Comparison of ENCODE assay signal across 9 mouse cellular contexts in genomic region chr19:6056696-6057095, GRCm38 (mm10). TPM values are rescaled to one million over a fixed set of nuclear protein-coding genes. Genes with fewer than 3 reads are reported as not detected.
DNase-seq lines count a peak whose midpoint lies in the region; ATAC-seq and TF ChIP-seq lines count a peak whose summit lies in the region.
"Had no signal": no experiment of that assay in that cellular context is flagged by ENCODE, and none has a peak within 500 bp of the region (broad histone marks: within the 10 kb centered on the region; RNA-seq: fewer than 3 reads in every experiment).

No protein-coding gene starts in this region.

- DNase-seq in heart, postnatal 25 days (ENCODE audit: low spot score) = no peak
- DNase-seq in spleen, adult 12 weeks (ENCODE audit: low spot score) = no peak
- no peak for DNase-seq in right cerebral cortex, postnatal 10 days (ENCODE audit: low spot score in 2 of 2)
- DNase-seq in kidney, postnatal 14 days = no peak
- DNase-seq: retina, postnatal 1 day had no signal

- peaks cover 70% of the 10 kb centered on the region for H3K79me2 ChIP-seq in macrophage (ENCODE audit: inconsistent target)

- intact Hi-C loops in heart, postnatal 25 days (cut with DNase I) = no loop called here

- H3K4me2 ChIP-seq in heart, embryonic 13.5 days = peak overlapping the region; percentile 87
- H3K4me2 ChIP-seq in heart, embryonic 16.5 days (ENCODE audit: low read depth, low read length) = peak overlapping the region; percentile 73

- H3K36me3 ChIP-seq in heart, embryonic 13.5 days = peaks cover 60% of the 10 kb centered on the region
- peaks cover 34% of the 10 kb centered on the region for H3K36me3 ChIP-seq in heart, embryonic 16.5 days (ENCODE audit: control insufficient read depth, insufficient read depth)
- H3K36me3 ChIP-seq in macrophage (ENCODE audit: inconsistent target) = peaks cover 41% of the 10 kb centered on the region

- peak overlapping the region; percentile 69 for H3K4me3 ChIP-seq in heart, embryonic 13.5 days
- H3K4me3 ChIP-seq in bone marrow, adult 2 months (replicated peaks; ENCODE audit: control insufficient read depth, low read depth, low read length) = peak overlapping the region; percentile 27
- H3K4me3 ChIP-seq in heart, embryonic 16.5 days (ENCODE audit: low read length) = peak overlapping the region; percentile 90
- peak overlapping the region; percentile 78 for H3K4me3 ChIP-seq in macrophage (ENCODE audit: inconsistent target)

- H3K27me3 ChIP-seq in heart, embryonic 13.5 days (replicated peaks) = no peaks in the 10 kb centered on the region
- H3K27me3 ChIP-seq in heart, embryonic 16.5 days (ENCODE audit: control insufficient read depth, insufficient read depth, low read length) = no peaks in the 10 kb centered on the region

- TF ChIP-seq CTCF in bone marrow, adult 2 months (IDR thresholded peaks at IDR 0.05; ENCODE audit: control insufficient read depth, insufficient read depth, low read length) = no peak

- no peak for TF ChIP-seq POLR2A in bone marrow, adult 2 months (IDR thresholded peaks at IDR 0.05; ENCODE audit: borderline replicate concordance, control insufficient read depth, low read depth, low read length)

- WGBS in heart, embryonic 13.5 days = 59% methylated on average over 4 of the region's 4 CpGs
- 47% methylated on average over 4 of the region's 4 CpGs for WGBS in bone marrow, adult 2 months
- 54% methylated on average over 4 of the region's 4 CpGs for WGBS in heart, embryonic 16.5 days
- WGBS in macrophage (ENCODE audit: missing documents) = 63% methylated on average over 4 of the region's 4 CpGs

- no peaks in the 10 kb centered on the region for H3K9me3 ChIP-seq in heart, embryonic 13.5 days
- no peaks in the 10 kb centered on the region for H3K9me3 ChIP-seq in heart, embryonic 16.5 days (replicated peaks; ENCODE audit: control insufficient read depth, low read length)

- peaks cover 35% of the 10 kb centered on the region for H3K4me1 ChIP-seq in heart, embryonic 13.5 days
- no peaks in the 10 kb centered on the region; the same call in 1 of the 2 replicates for H3K4me1 ChIP-seq in bone marrow, adult 2 months (ENCODE audit: control insufficient read depth, insufficient read depth, low read length)
- H3K4me1 ChIP-seq in heart, embryonic 16.5 days (ENCODE audit: control insufficient read depth, insufficient read depth, low read length) = peaks cover 19% of the 10 kb centered on the region

- ATAC-seq in heart, embryonic 13.5 days (ENCODE audit: extremely low read depth, insufficient number of reproducible peaks, low FRiP score, low TSS enrichment) = no peak
- no peak for ATAC-seq in heart, embryonic 16.5 days (replicated peaks; ENCODE audit: extremely low read depth, insufficient read depth, low FRiP score)

- H3K27ac ChIP-seq in heart, embryonic 13.5 days (replicated peaks) = no peak overlapping the region
- H3K27ac ChIP-seq in bone marrow, adult 2 months (ENCODE audit: control insufficient read depth, insufficient read depth, low read depth, low read length, poor library complexity) = no peak overlapping the region
- no peak overlapping the region for H3K27ac ChIP-seq in heart, embryonic 16.5 days (ENCODE audit: low read length)
- no peak overlapping the region; the same call in 1 of the 2 replicates for H3K27ac ChIP-seq in macrophage

- H3K9ac ChIP-seq in heart, embryonic 13.5 days = peak overlapping the region; percentile 95
- H3K9ac ChIP-seq in heart, embryonic 16.5 days (ENCODE audit: low read length) = peak overlapping the region; percentile 92

RNA-seq across cellular contexts. Expression of gene Mrpl49, which starts 0.9 kb away (rescaled TPM):
- 59.8 and 66.3 TPM in 2 replicates for polyA plus RNA-seq in heart, embryonic 13.5 days (2015; fragmentation: Nextera tagmentation; extraction: Ambion mirVana)
- total RNA-seq in heart, postnatal 25 days (2021) = 10 to 100 TPM; 39.0 to 39.2 TPM
- polyA plus RNA-seq in bone marrow, adult 2 months (2011; ENCODE audit: insufficient read depth, insufficient read length, low replicate concordance, missing spikeins) = 29.9 and 52.5 TPM in 2 replicates
- polyA plus RNA-seq in heart, embryonic 16.5 days (2015; fragmentation: Nextera tagmentation; extraction: Ambion mirVana) = 60.4 and 67.4 TPM in 2 replicates
- total RNA-seq in macrophage (2018; cell fraction: chromatin; rRNA removed) = 10 to 100 TPM in 14 of 26 experiments, 1 to 10 TPM in 12; 1.1 to 29.3 (median 12.0) TPM
- 10 to 100 TPM in 25 of 26 experiments, 1 to 10 TPM in 1; 10.0 to 29.0 (median 22.0) TPM for total RNA-seq in macrophage (2018; cell fraction: cytosol; rRNA removed)
- total RNA-seq in macrophage (2018; cell fraction: nucleus; rRNA removed) = 10 to 100 TPM in 14 of 26 experiments, 1 to 10 TPM in 12; 3.0 to 31.2 (median 10.1) TPM
- 21.9 to 37.4 TPM (median 33.3 TPM) in 3 replicates for polyA plus RNA-seq in macrophage (2018)

RNA-seq across cellular contexts. Expression of gene Fau, which starts 0.9 kb away (rescaled TPM):
- polyA plus RNA-seq in heart, embryonic 13.5 days (2015; fragmentation: Nextera tagmentation; extraction: Ambion mirVana) = 467 and 540 TPM in 2 replicates
- total RNA-seq in heart, postnatal 25 days (2021) = 100 to 1,000 TPM; 499 to 563 TPM
- polyA plus RNA-seq in bone marrow, adult 2 months (2011; ENCODE audit: insufficient read depth, insufficient read length, low replicate concordance, missing spikeins) = 2,232 and 4,155 TPM in 2 replicates
- 354 and 453 TPM in 2 replicates for polyA plus RNA-seq in heart, embryonic 16.5 days (2015; fragmentation: Nextera tagmentation; extraction: Ambion mirVana)
- 100 to 1,000 TPM in 7 of 26 experiments, 10 to 100 TPM in 19; 47.1 to 193 (median 87.2) TPM for total RNA-seq in macrophage (2018; cell fraction: chromatin; rRNA removed)
- 1,000 to 10,000 TPM; 1,233 to 3,484 (median 1,756) TPM for total RNA-seq in macrophage (2018; cell fraction: cytosol; rRNA removed)
- total RNA-seq in macrophage (2018; cell fraction: nucleus; rRNA removed) = 100 to 1,000 TPM; 201 to 530 (median 344) TPM
- 767 to 1,640 TPM (median 1,335 TPM) in 3 replicates for polyA plus RNA-seq in macrophage (2018)

RNA-seq across cellular contexts. Expression of gene Znhit2, which starts 4.3 kb away (rescaled TPM):
- 21.1 and 23.1 TPM in 2 replicates for polyA plus RNA-seq in heart, embryonic 13.5 days (2015; fragmentation: Nextera tagmentation; extraction: Ambion mirVana)
- total RNA-seq in heart, postnatal 25 days (2021) = 10 to 100 TPM; 11.9 to 12.4 TPM
- 8.4 and 14.3 TPM in 2 replicates for polyA plus RNA-seq in bone marrow, adult 2 months (2011; ENCODE audit: insufficient read depth, insufficient read length, low replicate concordance, missing spikeins)
- 21.8 and 24.7 TPM in 2 replicates for polyA plus RNA-seq in heart, embryonic 16.5 days (2015; fragmentation: Nextera tagmentation; extraction: Ambion mirVana)
- total RNA-seq in macrophage (2018; cell fraction: chromatin; rRNA removed) = 1 to 10 TPM in 22 of 26 experiments, under 1 TPM in 1, not detected in 3; 0.69 to 6.6 (median 3.3) TPM
- 10 to 100 TPM in 24 of 26 experiments, 1 to 10 TPM in 2; 8.6 to 30.9 (median 20.0) TPM for total RNA-seq in macrophage (2018; cell fraction: cytosol; rRNA removed)
- 10 to 100 TPM in 10 of 26 experiments, 1 to 10 TPM in 16; 2.7 to 20.2 (median 8.0) TPM for total RNA-seq in macrophage (2018; cell fraction: nucleus; rRNA removed)
- polyA plus RNA-seq in macrophage (2018) = 4.0 to 21.8 TPM (median 18.1 TPM) in 3 replicates

RNA-seq across cellular contexts. Expression of gene Syvn1, which starts 10.3 kb away (rescaled TPM):
- polyA plus RNA-seq in heart, embryonic 13.5 days (2015; fragmentation: Nextera tagmentation; extraction: Ambion mirVana) = 17.6 and 18.6 TPM in 2 replicates
- total RNA-seq in heart, postnatal 25 days (2021) = 10 to 100 TPM; 20.6 to 22.4 TPM
- polyA plus RNA-seq in bone marrow, adult 2 months (2011; ENCODE audit: insufficient read depth, insufficient read length, low replicate concordance, missing spikeins) = 30.5 and 58.5 TPM in 2 replicates
- 15.8 and 18.6 TPM in 2 replicates for polyA plus RNA-seq in heart, embryonic 16.5 days (2015; fragmentation: Nextera tagmentation; extraction: Ambion mirVana)
- 10 to 100 TPM; 30.3 to 74.8 (median 48.9) TPM for total RNA-seq in macrophage (2018; cell fraction: chromatin; rRNA removed)
- total RNA-seq in macrophage (2018; cell fraction: cytosol; rRNA removed) = 10 to 100 TPM; 29.0 to 60.1 (median 45.8) TPM
- total RNA-seq in macrophage (2018; cell fraction: nucleus; rRNA removed) = 100 to 1,000 TPM in 4 of 26 experiments, 10 to 100 TPM in 22; 58.1 to 111 (median 77.9) TPM
- polyA plus RNA-seq in macrophage (2018) = 32.9 to 40.2 TPM (median 33.2 TPM) in 3 replicates

RNA-seq across cellular contexts. Expression of gene Tm7sf2, which starts 11.5 kb away (rescaled TPM):
- 7.8 and 8.0 TPM in 2 replicates for polyA plus RNA-seq in heart, embryonic 13.5 days (2015; fragmentation: Nextera tagmentation; extraction: Ambion mirVana)
- total RNA-seq in heart, postnatal 25 days (2021) = 1 to 10 TPM; 4.2 to 5.1 TPM
- polyA plus RNA-seq in bone marrow, adult 2 months (2011; ENCODE audit: insufficient read depth, insufficient read length, low replicate concordance, missing spikeins) = 5.9 and 12.3 TPM in 2 replicates
- 6.6 and 8.7 TPM in 2 replicates for polyA plus RNA-seq in heart, embryonic 16.5 days (2015; fragmentation: Nextera tagmentation; extraction: Ambion mirVana)
- total RNA-seq in macrophage (2018; cell fraction: chromatin; rRNA removed) = 10 to 100 TPM in 23 of 26 experiments, 1 to 10 TPM in 3; 7.8 to 41.0 (median 20.2) TPM
- 10 to 100 TPM in 21 of 26 experiments, 1 to 10 TPM in 5; 8.6 to 15.5 (median 11.6) TPM for total RNA-seq in macrophage (2018; cell fraction: cytosol; rRNA removed)
- 10 to 100 TPM in 23 of 26 experiments, 1 to 10 TPM in 3; 4.0 to 47.4 (median 17.0) TPM for total RNA-seq in macrophage (2018; cell fraction: nucleus; rRNA removed)
- 4.6 to 21.1 TPM (median 17.5 TPM) in 3 replicates for polyA plus RNA-seq in macrophage (2018)

Comparison
In these comparisons a context has a peak if more than half of its experiments do, and no peak if none do; other contexts are left out.
1. H3K4me3 ChIP-seq: peak in every context shown above with its lines; median percentile 90 in heart, embryonic 16.5 days; 78 in macrophage; 69 in heart, embryonic 13.5 days; 27 in bone marrow, adult 2 months.